Mouse (Mus musculus) adrenal gland, postnatal 4 days (tissue): Measurements from ENCODE around the gene Olfr224. TPM values are rescaled to one million over a fixed set of nuclear protein-coding genes. Genes with fewer than 3 reads are reported as not detected.
"Not testable (repeated sequence)": the region's sequence is repeated elsewhere in the genome, so short reads cannot be mapped to it uniquely, and the experiment has no call there.

Experiments
- DNase-seq, 2 experiments: peaks; one replicate each; pipeline ENCODE4 v3.0.0; 2021 to 2022; ENCODE audit warnings: low spot score in 2 of 2, mixed read lengths in 2 of 2
- long read RNA-seq, 2 experiments: library from polyadenylated mRNA; stranded (forward); transcript quantifications; one replicate each; pipeline ENCODE4 v2.0.0; 2021
- total RNA-seq, 2 experiments: library from RNA; stranded (reverse); gene quantifications; 2 replicates each; pipeline ENCODE4 v1.2.3; 2021

The Olfr224 gene
- total RNA-seq = not detected
- long read RNA-seq, experiment 1 = 0 reads
- long read RNA-seq, experiment 2 = 0 reads

- no peak for DNase-seq
These were observed at the start of gene Olfr224 for GRCm38 (mm10) chr11:58570405-58570804. Olfr224 (minus strand) TSS chr11:58570553.

- no peak for DNase-seq
These were observed 48.4 kb upstream of the Olfr224 start for GRCm38 (mm10) chr11:58618793-58619192.

GRCm38 (mm10) chr11:58618369-58618768 is 48.0 kb upstream of the Olfr224 start:
- DNase-seq = no peak

GRCm38 (mm10) chr11:58615975-58616374 is 45.6 kb upstream of the Olfr224 start, which contains the start of gene 2210407C18Rik:
2210407C18Rik (minus strand) TSS chr11:58616075.
- DNase-seq = no peak

- no peak for DNase-seq
These were observed 44.2 kb upstream of the Olfr224 start for GRCm38 (mm10) chr11:58614526-58614925.

- DNase-seq = no peak
These were observed 43.0 kb upstream of the Olfr224 start for GRCm38 (mm10) chr11:58613359-58613758.

GRCm38 (mm10) chr11:58607030-58607429 is 36.7 kb upstream of the Olfr224 start:
- no peak for DNase-seq

GRCm38 (mm10) chr11:58606177-58606919 is 36.0 kb upstream of the Olfr224 start:
- no peak for DNase-seq

GRCm38 (mm10) chr11:58605228-58605627 is 34.9 kb upstream of the Olfr224 start:
- no peak for DNase-seq

GRCm38 (mm10) chr11:58604688-58605087 is 34.3 kb upstream of the Olfr224 start:
- DNase-seq = no peak

GRCm38 (mm10) chr11:58602800-58603560 is 32.6 kb upstream of the Olfr224 start:
- DNase-seq = no peak

GRCm38 (mm10) chr11:58602062-58602461 is 31.7 kb upstream of the Olfr224 start:
- DNase-seq = no peak

- DNase-seq = no peak
These were observed 27.5 kb upstream of the Olfr224 start for GRCm38 (mm10) chr11:58597837-58598236.

GRCm38 (mm10) chr11:58594814-58595213 is 24.5 kb upstream of the Olfr224 start, which contains the start of gene Olfr324:
Olfr324 (plus strand) TSS chr11:58595114.
- no peak for DNase-seq

- no peak for DNase-seq
These were observed 18.4 kb upstream of the Olfr224 start for GRCm38 (mm10) chr11:58588620-58589250.

- peak; percentile 18 to 26 for DNase-seq
These were observed 17.6 kb upstream of the Olfr224 start for GRCm38 (mm10) chr11:58587898-58588348.

GRCm38 (mm10) chr11:58578636-58579035 is 8.3 kb upstream of the Olfr224 start:
- DNase-seq = no peak

GRCm38 (mm10) chr11:58577430-58577829 is 7.1 kb upstream of the Olfr224 start, which contains the start of gene Olfr325:
Olfr325 (plus strand) TSS chr11:58577730.
- DNase-seq = no peak

- DNase-seq = no peak
These were observed 14.8 kb downstream of the Olfr224 start, which contains the start of gene Olfr328 for GRCm38 (mm10) chr11:58555536-58555935. Olfr328 (minus strand) TSS chr11:58555636.

- no peak for DNase-seq
These were observed 24.0 kb downstream of the Olfr224 start, which contains the start of gene Olfr329-ps for GRCm38 (mm10) chr11:58546322-58546721. Olfr329-ps (minus strand) TSS chr11:58546422.

- DNase-seq = not testable (repeated sequence)
These were observed 35.6 kb downstream of the Olfr224 start, which contains the start of gene Olfr330 for GRCm38 (mm10) chr11:58534736-58535135. Olfr330 (minus strand) TSS chr11:58534836.
